Mouse (Mus musculus) testis, adult 2 months (tissue): ENCODE measurements around the gene Slc24a4.

Source experiments
- CTCF ChIP-seq: fragments of 200-500 bp; IDR thresholded peaks from 2 replicates; pipeline ENCODE4 v1.5.1; 2012; ENCODE audit warnings: low read depth, mild to moderate bottlenecking, inconsistent platforms, low read length, moderate library complexity; ENCODE audit not compliant: control insufficient read depth, insufficient read depth, insufficient replicate concordance
- POLR2A ChIP-seq: fragments of 200-500 bp; IDR thresholded peaks from 2 replicates; pipeline ENCODE4 v1.6.1; 2012; ENCODE audit warnings: low read depth, mild to moderate bottlenecking, inconsistent platforms, low read length, moderate library complexity; ENCODE audit not compliant: control insufficient read depth

GRCm38 (mm10) chr12:102112901-102113300 is 15.6 kb upstream of the Slc24a4 start:
- TF ChIP-seq CTCF = no peak
- TF ChIP-seq POLR2A = no peak
